Mouse (Mus musculus) stomach, postnatal 0 days (tissue): ENCODE results near the gene Zfp42.

Source experiments
- CTCF ChIP-seq: IDR thresholded peaks from 2 replicates; pipeline ENCODE4 v1.5.1; 2016; ENCODE audit warnings: antibody characterized with exemption, low read depth, mild to moderate bottlenecking, moderate library complexity
- EP300 ChIP-seq: optimal IDR thresholded peaks from 2 replicates; pipeline ENCODE3; 2016; ENCODE audit warnings: antibody characterized with exemption

GRCm38 (mm10) chr8:43283231-43283630 is 23.5 kb downstream of the Zfp42 start:
- no peak for TF ChIP-seq CTCF
- no peak for TF ChIP-seq EP300
